Mouse (Mus musculus) A20 (cell line): Measurements from ENCODE around the gene Agrn.
"Not testable (repeated sequence)": the region's sequence is repeated elsewhere in the genome, so short reads cannot be mapped to it uniquely, and the experiment has no call there.

Experiments used
- DNase-seq: peaks from one replicate; pipeline ENCODE4 v3.0.0-alpha.2; 2011; ENCODE audit warnings: low read depth, low spot score

Agrn gene

DNA sequence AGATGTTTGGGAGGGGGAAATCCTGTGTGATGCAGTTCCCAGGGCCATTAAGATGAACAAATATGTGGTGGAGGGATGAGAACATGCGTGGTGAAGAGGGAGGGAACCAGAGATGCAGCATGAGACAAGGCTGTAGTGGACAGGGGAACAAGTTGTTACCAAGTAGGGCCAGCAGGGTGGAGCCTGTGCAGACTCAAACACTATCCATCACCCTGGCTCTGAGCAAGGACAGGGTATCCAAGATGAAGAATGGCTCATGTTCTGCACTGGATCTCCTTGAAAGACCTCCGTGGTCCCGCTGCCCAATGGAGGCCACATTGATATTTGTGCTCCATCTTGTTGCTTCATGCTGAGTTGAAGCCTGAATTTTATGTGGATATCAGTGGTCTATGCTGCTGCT is 42.5 kb downstream of the Agrn start:
- no peak for DNase-seq

DNA sequence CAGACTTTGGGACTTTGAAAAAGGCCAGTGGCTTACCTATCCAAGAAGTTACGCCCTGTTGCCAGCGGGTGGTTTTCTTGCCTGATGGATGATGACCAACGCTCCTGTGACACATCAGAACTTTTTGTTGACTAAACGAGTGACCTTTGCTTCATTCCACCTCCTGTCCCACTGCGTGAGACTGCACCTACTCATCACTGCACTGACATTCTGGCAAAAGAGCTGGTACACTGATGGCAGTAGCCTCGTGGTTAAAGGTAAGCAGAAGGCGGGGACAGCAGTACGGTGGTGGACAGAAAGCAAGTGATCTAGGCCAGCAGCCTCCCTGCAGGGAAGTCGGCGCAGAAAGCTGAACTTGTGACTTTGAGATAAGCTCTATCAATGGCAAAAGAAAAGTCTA is 46.4 kb downstream of the Agrn start:
- DNase-seq = not testable (repeated sequence)

DNA sequence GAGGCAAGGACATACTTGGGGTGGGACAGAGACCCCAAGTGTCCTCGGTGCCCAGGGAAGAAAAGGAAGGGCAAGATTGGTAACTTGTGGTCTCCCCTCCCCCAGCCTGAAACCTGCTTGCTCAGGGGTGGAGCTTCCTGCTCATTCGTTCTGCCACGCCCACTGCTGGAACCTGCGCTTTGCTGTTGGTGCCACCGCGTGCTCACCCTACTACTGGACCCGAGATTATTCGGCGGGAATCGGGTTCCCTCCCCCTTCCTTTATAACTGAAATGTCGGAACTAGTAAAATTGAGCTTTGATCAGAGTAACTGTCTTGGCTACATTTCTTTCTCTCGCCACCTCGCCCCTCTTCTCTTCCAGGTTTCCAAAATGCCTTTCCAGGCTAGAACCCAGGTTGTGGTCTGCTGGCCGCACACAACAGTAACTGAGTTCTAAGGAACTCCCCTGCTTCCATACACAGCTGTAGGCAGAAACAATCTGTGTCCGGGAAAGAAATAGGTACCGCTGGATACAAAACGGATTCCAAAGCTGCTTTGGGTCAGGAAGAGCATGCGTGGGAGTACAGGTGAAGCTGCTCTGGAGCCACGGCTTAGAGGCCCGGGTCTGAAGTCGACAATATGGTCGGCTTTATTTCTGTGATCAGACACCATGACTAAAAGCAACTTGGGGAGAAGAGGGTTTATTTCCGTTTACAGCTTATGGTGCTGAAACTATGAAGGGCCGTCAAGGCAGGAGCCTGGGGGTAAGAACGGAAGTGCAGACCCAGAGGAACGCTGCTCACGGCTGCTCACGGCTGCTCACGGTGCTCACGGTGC is 60.8 kb downstream of the Agrn start:
- peak; percentile 44 for DNase-seq

DNA sequence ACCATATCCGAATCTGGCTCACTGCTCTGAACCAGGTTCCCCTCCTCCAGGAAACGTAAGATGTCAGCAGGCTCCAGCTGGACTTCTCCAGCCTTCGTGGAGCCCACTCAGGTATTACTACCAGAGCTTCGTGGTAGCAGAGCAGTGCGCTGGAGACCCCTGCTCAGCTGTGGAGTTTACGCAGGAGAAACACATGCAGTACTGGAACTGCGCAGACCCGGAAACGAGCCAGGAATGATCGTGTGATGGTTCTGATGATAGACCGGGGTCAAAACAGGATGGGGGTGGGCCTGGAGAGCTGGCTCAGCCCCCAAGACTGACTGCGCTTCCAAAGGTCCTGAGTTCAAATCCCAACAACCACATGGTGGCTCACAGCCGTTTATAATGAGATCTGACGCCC is 61.5 kb downstream of the Agrn start:
- DNase-seq = no peak

DNA sequence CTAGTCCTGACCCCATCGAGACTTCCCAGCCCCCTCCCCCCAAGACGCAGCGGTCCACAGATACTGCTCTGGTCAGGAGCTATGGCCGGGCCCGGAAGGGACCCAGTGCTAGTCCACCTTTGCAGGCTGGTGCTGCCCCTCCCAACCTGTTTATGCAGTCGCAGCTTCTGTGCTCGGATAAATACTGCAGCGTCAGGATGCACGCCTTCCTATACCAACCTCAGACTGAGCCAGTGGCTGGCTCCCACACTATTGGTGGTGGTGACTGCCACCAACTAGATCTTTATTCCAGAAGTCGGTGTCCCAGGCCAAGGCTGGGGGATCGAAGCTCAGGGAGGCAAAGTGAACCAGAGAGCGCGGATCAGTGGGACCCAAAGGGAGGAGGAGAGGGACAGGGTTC is 62.2 kb downstream of the Agrn start:
- no peak for DNase-seq

DNA sequence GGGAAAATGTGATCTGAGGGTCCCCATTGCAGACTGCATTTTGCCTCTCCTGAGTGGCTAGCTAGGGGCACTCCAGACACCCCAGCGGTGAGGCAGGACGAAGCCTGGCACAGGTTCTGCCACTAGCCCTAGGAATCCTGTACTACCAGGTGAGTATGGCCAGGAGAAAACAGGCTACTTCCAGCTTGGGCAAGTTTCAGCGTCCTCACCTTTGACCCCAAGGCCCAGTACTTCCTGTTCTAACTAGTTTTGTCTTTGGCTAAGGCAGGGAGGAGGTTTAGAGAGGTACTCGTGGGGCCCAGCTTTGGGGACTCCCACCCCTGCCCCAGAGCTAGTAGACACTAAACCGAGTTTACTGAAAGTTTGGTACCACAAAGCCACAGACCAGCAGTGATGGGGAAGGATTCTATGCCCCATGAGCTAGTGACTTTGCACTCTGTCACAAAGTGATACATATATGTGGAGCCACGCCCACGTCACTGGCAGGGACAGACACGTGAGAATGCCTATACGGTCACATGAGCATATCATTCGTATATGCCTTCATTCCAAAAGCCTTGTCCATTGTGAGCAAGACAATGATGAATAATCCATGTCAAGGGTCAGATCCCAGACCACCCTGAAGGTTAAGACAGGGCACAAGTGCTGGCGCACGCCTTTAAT is 63.2 kb downstream of the Agrn start:
- peak; percentile 20 for DNase-seq

DNA sequence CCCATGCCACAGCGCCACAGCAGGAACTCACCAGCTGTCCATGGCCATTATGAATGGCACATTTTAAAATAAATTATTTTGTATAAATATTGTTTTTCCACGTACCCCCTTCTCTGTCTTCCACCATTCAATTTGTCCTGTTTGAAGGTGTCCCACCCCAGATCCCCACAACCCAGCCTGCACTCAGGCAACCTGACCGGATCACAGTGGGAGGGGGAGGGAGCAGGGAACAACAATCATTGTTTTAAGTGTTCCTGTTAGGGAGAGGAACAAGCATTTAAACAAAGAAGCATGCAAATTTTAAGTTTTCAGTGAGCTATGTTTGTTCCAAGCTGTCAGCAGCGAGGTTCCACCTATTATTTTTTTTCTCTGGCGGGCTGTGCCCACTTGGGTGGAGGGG is 64.0 kb downstream of the Agrn start:
- no peak for DNase-seq

DNA sequence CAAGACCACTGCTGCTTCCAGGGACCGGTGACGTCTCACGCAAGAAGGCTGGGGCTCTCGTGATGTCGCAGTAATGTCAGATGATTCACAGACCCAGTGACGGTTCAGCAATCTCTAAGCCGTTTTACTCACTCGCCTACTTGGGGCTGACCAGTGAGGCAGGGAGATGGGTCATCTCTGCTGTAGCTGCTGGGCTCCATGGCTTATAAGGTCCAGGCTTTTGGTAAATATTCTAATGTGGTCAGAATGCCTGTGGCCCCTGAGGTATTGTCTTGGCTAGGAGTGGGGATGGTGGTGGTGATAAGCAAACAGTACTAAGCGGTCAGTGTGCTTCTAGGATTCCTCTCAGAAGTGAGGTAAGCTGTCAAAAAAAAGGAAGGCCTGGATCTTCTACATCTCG is 66.3 kb downstream of the Agrn start:
- DNase-seq = no peak

DNA sequence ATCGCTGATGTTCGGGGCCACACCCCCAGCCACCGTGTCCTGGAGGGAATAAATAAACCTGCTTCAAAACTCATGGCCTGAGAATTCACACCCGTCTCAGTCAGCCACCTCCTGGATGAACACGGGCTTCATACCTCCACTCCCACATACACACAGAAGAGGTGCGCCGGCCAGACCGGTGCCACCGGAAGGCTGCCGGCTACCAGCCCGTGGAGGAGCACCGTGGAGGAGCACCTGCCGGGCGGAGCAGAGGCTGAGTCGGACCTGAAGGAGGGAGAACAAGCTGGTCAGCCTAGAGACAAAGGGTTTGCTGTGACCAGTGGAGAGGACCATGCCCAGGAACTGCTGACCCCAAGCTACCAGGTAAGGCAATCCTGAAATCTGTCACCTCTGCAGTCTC is 66.9 kb downstream of the Agrn start, which contains the start of gene Rnf223:
Gene Rnf223, plus strand, starts transcription at position 78 of the 400 bp plus-strand sequence.
- DNase-seq = no peak

DNA sequence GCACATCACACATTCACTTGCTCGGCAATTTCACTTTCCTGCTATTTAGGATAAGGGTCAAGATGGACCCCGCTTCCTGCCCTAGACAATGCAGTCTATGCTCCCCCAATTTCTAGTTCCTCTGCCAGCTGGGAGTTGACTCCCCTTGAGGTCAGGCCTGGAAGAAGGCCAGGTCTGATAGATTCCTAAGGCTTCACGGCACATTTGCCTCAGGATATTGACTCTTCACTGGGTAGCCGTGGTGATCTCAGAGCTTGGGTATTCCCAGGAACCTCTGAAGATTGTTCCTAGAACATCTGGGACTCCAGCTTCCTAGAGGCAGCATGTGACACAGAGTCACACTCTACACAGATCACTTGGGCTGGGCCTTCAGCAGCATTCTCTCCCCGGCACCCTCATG is 68.5 kb downstream of the Agrn start:
- DNase-seq = no peak

DNA sequence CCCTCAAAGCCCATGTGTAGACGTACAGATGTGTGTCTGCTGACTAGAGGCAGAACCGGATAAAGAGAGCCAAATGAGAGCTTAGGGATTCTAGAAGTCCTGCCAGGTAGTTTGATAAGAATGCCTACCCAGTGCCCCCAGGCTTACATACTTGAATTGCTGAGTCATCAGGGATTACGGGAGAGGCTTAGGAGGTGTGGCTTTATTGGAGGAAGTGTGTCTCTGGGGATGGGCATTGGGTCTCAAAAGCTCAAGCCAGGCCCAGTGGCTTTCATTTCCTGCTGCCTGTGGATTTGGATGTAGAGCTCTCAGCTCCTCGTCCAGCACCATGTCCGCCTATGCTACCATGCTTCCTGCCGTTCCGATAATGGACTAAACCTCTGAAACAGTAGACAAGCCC is 70.4 kb downstream of the Agrn start:
- DNase-seq = no peak

DNA sequence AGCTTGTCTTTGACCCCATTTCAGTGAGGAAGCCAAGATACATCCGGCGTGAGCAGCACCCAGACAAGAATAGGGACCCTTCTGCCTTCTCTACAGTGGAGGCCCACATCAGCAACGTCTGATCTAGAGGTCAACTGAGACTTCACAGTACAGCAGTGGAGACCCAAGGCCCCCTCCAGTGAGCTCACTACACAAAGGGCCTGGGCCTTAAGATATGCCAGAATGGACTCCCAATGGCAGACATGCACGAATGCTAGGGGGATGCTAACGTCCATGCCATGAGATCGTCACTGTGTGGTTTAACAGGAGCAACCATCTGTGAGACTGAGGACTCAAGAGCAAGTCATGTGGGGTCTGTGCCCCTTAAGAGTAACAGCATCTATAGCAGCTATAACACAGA is 71.9 kb downstream of the Agrn start:
- no peak for DNase-seq

DNA sequence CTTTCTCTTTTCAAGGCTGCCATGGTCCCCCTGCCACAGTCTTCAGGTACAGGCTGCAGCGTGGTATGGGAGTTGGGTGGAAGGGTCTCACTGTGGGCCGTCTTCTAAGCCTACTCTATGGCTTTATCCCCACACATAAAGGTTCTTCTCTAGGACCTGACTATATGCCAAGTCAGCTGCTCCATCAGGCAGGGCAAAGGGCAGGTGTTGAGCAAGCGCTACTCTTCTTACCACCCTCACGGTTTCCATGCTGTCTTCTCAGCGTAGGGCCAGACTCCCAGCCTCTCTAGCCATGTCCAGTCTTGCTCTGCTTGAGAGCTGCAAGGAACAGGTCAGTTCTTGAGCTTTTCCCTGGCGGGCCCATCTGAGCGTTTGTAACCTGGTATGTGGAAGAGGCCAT is 73.2 kb downstream of the Agrn start:
- DNase-seq = no peak
